Mouse (Mus musculus) intestine, embryonic 16.5 days (tissue): ENCODE data around the gene Rab3a. TPM values are rescaled to one million over a fixed set of nuclear protein-coding genes. Genes with fewer than 3 reads are reported as not detected.

Experiments
- ATAC-seq: fragments of 200-750 bp; cut with Nextera tagmentation; 2 replicates; pipeline ENCODE4 v1.8.0; 2017; ENCODE audit warnings: moderate TSS enrichment, moderate library complexity
- H3K27ac ChIP-seq: fragments of 300-500 bp; sonication (generic); 2 replicates; pipeline ENCODE4 v1.5.1; 2014; ENCODE audit warnings: mild to moderate bottlenecking, low read length
- H3K27me3 ChIP-seq: fragments of 300-500 bp; sonication (generic); replicated peaks from 2 replicates; pipeline ENCODE4 v1.6.1; 2014; ENCODE audit warnings: low read length, control low read depth, mixed read lengths; ENCODE audit not compliant: control insufficient read depth, insufficient read depth
- H3K36me3 ChIP-seq: fragments of 300-500 bp; sonication (generic); 2 replicates; pipeline ENCODE4 v1.6.1; 2014; ENCODE audit warnings: low read length, control low read depth; ENCODE audit not compliant: control insufficient read depth, insufficient read depth
- H3K4me1 ChIP-seq: fragments of 300-500 bp; sonication (generic); 2 replicates; pipeline ENCODE4 v1.6.1; 2014; ENCODE audit warnings: low read length, control low read depth, mixed read lengths; ENCODE audit not compliant: control insufficient read depth, insufficient read depth
- H3K4me2 ChIP-seq: fragments of 300-500 bp; sonication (generic); 2 replicates; pipeline ENCODE4 v1.6.1; 2014; ENCODE audit warnings: low read depth, low read length, control low read depth
- H3K4me3 ChIP-seq: fragments of 300-500 bp; sonication (generic); 2 replicates; pipeline ENCODE4 v1.5.1; 2014; ENCODE audit warnings: mild to moderate bottlenecking, low read length
- H3K9ac ChIP-seq: fragments of 300-500 bp; sonication (generic); 2 replicates; pipeline ENCODE4 v1.6.1; 2014; ENCODE audit warnings: low read depth, low read length
- H3K9me3 ChIP-seq: fragments of 300-500 bp; sonication (generic); 2 replicates; pipeline ENCODE4 v1.6.1; 2016; ENCODE audit warnings: low read length, control low read depth; ENCODE audit not compliant: control insufficient read depth
- WGBS: fragments of 180-500 bp; shearing (Covaris S2); extraction: QIAGEN DNeasy Blood & Tissue Kit; methylation state at CpG from one replicate; pipeline ENCODE4 v1.1.7; 2014; 5-methylcytosine and 5-hydroxymethylcytosine counted together
- polyA plus RNA-seq: library from polyadenylated mRNA; unstranded; fragments of >200 nt; fragmentation: Nextera tagmentation; extraction: Ambion mirVana; gene quantifications from 2 replicates; pipeline ENCODE4 v1.2.1, GENCODE M21; 2015

The Rab3a gene
- polyA plus RNA-seq, 1 experiment from 2014 or later = 25.6 TPM

GRCm38 (mm10) chr8:70763354-70763753 lies 8.9 kb downstream of the Rab3a start:
- Histone ChIP-seq H3K36me3 (peaks cover 6% of the 10 kb centered on the region), H3K4me3 (no peak overlapping the region), H3K9me3 (no peaks in the 10 kb centered on the region), H3K9ac (0 out of 2 replicates have a peak overlapping the region, but pooled peaks have one; percentile 39), H3K4me2 (peak overlapping the region; percentile 36), H3K4me1 (peaks cover 31% of the 10 kb centered on the region), H3K27ac (peak overlapping the region; percentile 91), H3K27me3 (no peaks in the 10 kb centered on the region)
- 8% methylated on average over 3 of the region's 3 CpGs for WGBS
- no peak for ATAC-seq

- Histone ChIP-seq H3K9me3 (no peaks in the 10 kb centered on the region), H3K4me3 (0 out of 2 replicates have a peak overlapping the region, but pooled peaks have one; percentile 4), H3K9ac (0 out of 2 replicates have a peak overlapping the region, but pooled peaks have one; percentile 82), H3K27me3 (no peaks in the 10 kb centered on the region), H3K4me1 (peaks cover 25% of the 10 kb centered on the region), H3K4me2 (peak overlapping the region; percentile 92), H3K27ac (peak overlapping the region; percentile 91), H3K36me3 (peaks cover 10% of the 10 kb centered on the region)
- peak; percentile 74 for ATAC-seq
- 59% methylated on average over 8 of the region's 8 CpGs for WGBS
These were observed 9.5 kb downstream of the Rab3a start for GRCm38 (mm10) chr8:70764026-70764425.

GRCm38 (mm10) chr8:70764676-70765075 lies 10.2 kb downstream of the Rab3a start:
- H3K27ac ChIP-seq = peak overlapping the region; percentile 91
- H3K9me3 ChIP-seq = no peaks in the 10 kb centered on the region
- peak overlapping the region; percentile 66 for H3K4me3 ChIP-seq
- no peaks in the 10 kb centered on the region for H3K27me3 ChIP-seq
- 0 out of 2 replicates have a peak overlapping the region, but pooled peaks have one; percentile 82 for H3K9ac ChIP-seq
- peaks cover 10% of the 10 kb centered on the region for H3K36me3 ChIP-seq
- WGBS = 73% methylated on average over 13 of the region's 13 CpGs
- peaks cover 19% of the 10 kb centered on the region for H3K4me1 ChIP-seq
- H3K4me2 ChIP-seq = peak overlapping the region; percentile 92
- no peak for ATAC-seq

- no peak for ATAC-seq
- peak overlapping the region; percentile 82 for H3K9ac ChIP-seq
- H3K36me3 ChIP-seq = peaks cover 15% of the 10 kb centered on the region
- H3K27ac ChIP-seq = peak overlapping the region; percentile 91
- no peaks in the 10 kb centered on the region for H3K9me3 ChIP-seq
- 69% methylated on average over 9 of the region's 9 CpGs for WGBS
- peak overlapping the region; percentile 92 for H3K4me2 ChIP-seq
- H3K27me3 ChIP-seq = no peaks in the 10 kb centered on the region
- peaks cover 13% of the 10 kb centered on the region for H3K4me1 ChIP-seq
- peak overlapping the region; percentile 66 for H3K4me3 ChIP-seq
These were observed 10.8 kb downstream of the Rab3a start for GRCm38 (mm10) chr8:70765329-70765728.

GRCm38 (mm10) chr8:70765838-70766570 lies 11.5 kb downstream of the Rab3a start:
- H3K4me1 ChIP-seq = peaks cover 13% of the 10 kb centered on the region
- ATAC-seq = 0 out of 2 replicates have a peak, but pooled peaks have one; percentile 3

GRCm38 (mm10) chr8:70766571-70767440 lies 12.3 kb downstream of the Rab3a start:
- Histone ChIP-seq H3K4me1 (peaks cover 13% of the 10 kb centered on the region), H3K27me3 (no peaks in the 10 kb centered on the region), H3K36me3 (peaks cover 28% of the 10 kb centered on the region), H3K9ac (peak overlapping the region; percentile 82), H3K9me3 (no peaks in the 10 kb centered on the region), H3K4me3 (peak overlapping the region; percentile 66), H3K4me2 (peak overlapping the region; percentile 92), H3K27ac (peak overlapping the region; percentile 91)
- ATAC-seq = peak; percentile 59
- WGBS = 10% methylated on average over 21 of the region's 21 CpGs

More at GRCm38 (mm10) chr8:70765838-70766570, 11.5 kb downstream of the Rab3a start:
- H3K9ac ChIP-seq = peak overlapping the region; percentile 82
- no peaks in the 10 kb centered on the region for H3K27me3 ChIP-seq
- whole genome bisulfite sequencing = 2% methylated on average over 34 of the region's 34 CpGs
- H3K36me3 ChIP-seq = peaks cover 22% of the 10 kb centered on the region
- peak overlapping the region; percentile 91 for H3K27ac ChIP-seq
- H3K4me3 ChIP-seq = peak overlapping the region; percentile 66
- no peaks in the 10 kb centered on the region for H3K9me3 ChIP-seq
- peak overlapping the region; percentile 92 for H3K4me2 ChIP-seq

- H3K9ac ChIP-seq = no peak overlapping the region
- no peaks in the 10 kb centered on the region for H3K9me3 ChIP-seq
- 90% methylated on average over 6 of the region's 6 CpGs for WGBS
- no peak for ATAC-seq
- H3K27ac ChIP-seq = no peak overlapping the region
- no peak overlapping the region for H3K4me3 ChIP-seq
- peaks cover 17% of the 10 kb centered on the region for H3K4me1 ChIP-seq
- H3K4me2 ChIP-seq = no peak overlapping the region
- no peaks in the 10 kb centered on the region for H3K27me3 ChIP-seq
- peaks cover 31% of the 10 kb centered on the region for H3K36me3 ChIP-seq
These were observed 13.0 kb downstream of the Rab3a start for GRCm38 (mm10) chr8:70767503-70767902.

- Histone ChIP-seq H3K9me3 (no peaks in the 10 kb centered on the region), H3K4me2 (no peak overlapping the region), H3K36me3 (peaks cover 31% of the 10 kb centered on the region), H3K27me3 (no peaks in the 10 kb centered on the region), H3K9ac (no peak overlapping the region), H3K4me1 (peaks cover 25% of the 10 kb centered on the region), H3K27ac (no peak overlapping the region), H3K4me3 (no peak overlapping the region)
- ATAC-seq = no peak
- WGBS = 92% methylated on average over 32 of the region's 32 CpGs
These were observed 13.8 kb downstream of the Rab3a start for GRCm38 (mm10) chr8:70768231-70768776.

GRCm38 (mm10) chr8:70768956-70769355 lies 14.5 kb downstream of the Rab3a start:
- Histone ChIP-seq H3K4me1 (peaks cover 28% of the 10 kb centered on the region), H3K36me3 (peaks cover 29% of the 10 kb centered on the region), H3K27me3 (no peaks in the 10 kb centered on the region), H3K27ac (no peak overlapping the region), H3K4me2 (no peak overlapping the region), H3K4me3 (no peak overlapping the region), H3K9ac (no peak overlapping the region), H3K9me3 (no peaks in the 10 kb centered on the region)
- whole genome bisulfite sequencing = 85% methylated on average over 16 of the region's 16 CpGs
- no peak for ATAC-seq
